Mouse (Mus musculus) adrenal gland, postnatal 4 days (tissue): Measurements from ENCODE around the gene Jun. TPM values are rescaled to one million over a fixed set of nuclear protein-coding genes. Genes with fewer than 3 reads are reported as not detected.
A peak's percentile ranks its signal among the peaks of the same experiment; 100 is the strongest.

ENCODE experiments used
- DNase-seq, 2 experiments: peaks; one replicate each; pipeline ENCODE4 v3.0.0; 2021 to 2022; ENCODE audit warnings: low spot score in 2 of 2, mixed read lengths in 2 of 2
- total RNA-seq, 2 experiments: library from RNA; stranded (reverse); gene quantifications; 2 replicates each; pipeline ENCODE4 v1.2.3; 2021

The Jun gene
- total RNA-seq, 2 experiments from 2014 or later: 46.6 to 58.6 TPM

- DNase-seq: no peak
Observed at GRCm38 (mm10) chr4:95038024-95038423, 14.0 kb downstream of the Jun start.

- no peak for DNase-seq
Observed at GRCm38 (mm10) chr4:95031158-95031557, 20.9 kb downstream of the Jun start.

GRCm38 (mm10) chr4:95025847-95026600 is 26.0 kb downstream of the Jun start:
- no peak for DNase-seq

- DNase-seq: no peak
Observed at GRCm38 (mm10) chr4:95023350-95023953, 28.6 kb downstream of the Jun start.

- no peak for DNase-seq
Observed at GRCm38 (mm10) chr4:95021649-95022637, 30.1 kb downstream of the Jun start.

- no peak for DNase-seq
Observed at GRCm38 (mm10) chr4:95020201-95020600, 31.8 kb downstream of the Jun start.

GRCm38 (mm10) chr4:95018221-95018620 is 33.8 kb downstream of the Jun start:
- no peak for DNase-seq

- DNase-seq: no peak
Observed at GRCm38 (mm10) chr4:95012706-95013105, 39.3 kb downstream of the Jun start.

- no peak for DNase-seq
Observed at GRCm38 (mm10) chr4:95012256-95012655, 39.8 kb downstream of the Jun start.

GRCm38 (mm10) chr4:95008175-95009057 is 43.6 kb downstream of the Jun start:
- peak; percentile 16 to 55 for DNase-seq

- no peak for DNase-seq
Observed at GRCm38 (mm10) chr4:95007759-95008158, 44.3 kb downstream of the Jun start.

GRCm38 (mm10) chr4:95005251-95005830 is 46.7 kb downstream of the Jun start:
- DNase-seq: no peak

- no peak for DNase-seq
Observed at GRCm38 (mm10) chr4:95001043-95001775, 50.8 kb downstream of the Jun start.

GRCm38 (mm10) chr4:95000147-95000546 is 51.9 kb downstream of the Jun start:
- no peak for DNase-seq

GRCm38 (mm10) chr4:94999249-94999648 is 52.8 kb downstream of the Jun start:
- DNase-seq: no peak
